Mouse (Mus musculus) brain, embryonic 18.5 days (tissue): ENCODE results near the gene Usp34.
"Not testable (repeated sequence)": the region's sequence is repeated elsewhere in the genome, so short reads cannot be mapped to it uniquely, and the experiment has no call there.

Source experiments
- DNase-seq: peaks from one replicate; pipeline ENCODE4 v3.0.0-alpha.2; 2012; ENCODE audit warnings: low read depth, low spot score

Usp34 gene

GRCm38 (mm10) chr11:23497718-23498509 lies 191.2 kb downstream of the Usp34 start, which contains the start of gene Ahsa2:
TSS of gene Ahsa2 (minus strand) at chr11:23498030.
- peak; percentile 87 for DNase-seq

GRCm38 (mm10) chr11:23498609-23499008 lies 191.9 kb downstream of the Usp34 start:
- DNase-seq = no peak

- not testable (repeated sequence) for DNase-seq
Measured at GRCm38 (mm10) chr11:23504801-23505200, 198.1 kb downstream of the Usp34 start.

- not testable (repeated sequence) for DNase-seq
Measured at GRCm38 (mm10) chr11:23514785-23515184, 208.1 kb downstream of the Usp34 start.

GRCm38 (mm10) chr11:23515315-23515714 lies 208.6 kb downstream of the Usp34 start:
- DNase-seq = no peak

- no peak for DNase-seq
Measured at GRCm38 (mm10) chr11:23518981-23519380, 212.3 kb downstream of the Usp34 start.

DNA sequence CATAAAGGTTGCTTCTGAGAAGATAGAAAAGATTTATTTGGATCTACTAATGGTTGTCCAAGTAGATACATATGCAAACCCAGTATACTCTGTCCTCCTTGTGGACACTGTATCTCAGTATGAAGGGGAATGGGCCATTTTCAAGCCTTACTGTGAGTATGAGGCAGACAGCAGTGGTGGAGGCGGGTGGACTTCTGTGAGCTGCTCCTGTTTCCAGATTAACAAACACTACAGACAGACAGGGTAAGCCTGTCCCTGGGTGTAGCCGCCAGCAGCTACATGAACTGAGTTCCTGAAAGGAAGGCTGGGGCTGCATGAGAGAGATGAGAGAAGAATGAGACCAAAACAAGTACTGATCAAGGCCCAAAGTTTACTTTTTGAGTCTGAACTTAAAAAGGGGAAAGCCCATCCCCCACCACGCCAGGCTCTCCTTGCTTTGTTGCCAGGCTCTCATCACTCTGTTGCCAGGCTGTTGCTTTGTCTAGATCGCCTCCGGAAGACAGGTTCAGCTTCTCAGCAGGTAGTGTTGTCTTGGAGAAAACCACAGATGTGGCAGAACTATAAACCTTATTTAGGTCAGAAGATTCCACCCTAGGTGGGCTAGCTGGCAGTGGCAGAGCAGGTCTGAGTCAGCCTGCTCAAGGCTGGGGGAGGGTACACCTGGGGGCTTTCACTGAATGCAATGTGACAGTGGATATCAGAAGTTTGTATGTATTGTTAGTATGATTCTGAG lies 213.9 kb downstream of the Usp34 start, which contains the start of gene 1700093K21Rik:
Gene 1700093K21Rik, minus strand, starts transcription at position 683 of the 733 bp plus-strand sequence.
- DNase-seq = no peak

GRCm38 (mm10) chr11:23537446-23537845 lies 230.8 kb downstream of the Usp34 start:
- no peak for DNase-seq
